Mouse (Mus musculus): ENCODE data around the gene Hexa.
A peak's percentile ranks its signal among the peaks of the same experiment; 100 is the strongest.

Hexa gene

DNA sequence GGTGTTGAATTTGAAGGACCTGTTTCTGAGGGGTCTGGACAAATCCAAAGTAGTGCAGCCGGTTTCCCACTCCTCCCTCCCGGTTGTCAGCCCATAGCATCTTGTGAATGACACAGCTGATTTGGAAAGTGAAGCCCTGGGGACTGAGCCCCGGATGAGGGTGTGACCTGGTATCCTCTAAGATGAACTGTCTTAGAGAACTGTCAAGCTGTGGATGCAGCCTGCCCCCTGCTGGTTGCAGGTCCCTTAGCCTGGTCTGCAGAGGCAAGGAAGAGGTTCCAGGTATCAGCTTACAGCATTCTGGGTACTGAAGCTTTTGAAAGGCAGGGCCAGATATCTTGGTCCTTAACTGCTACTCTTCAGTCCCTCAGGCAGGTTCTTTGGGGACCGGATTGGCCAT is 26.3 kb downstream of the Hexa start:
- peak; percentile 85 to 88 for DNase-seq

DNA sequence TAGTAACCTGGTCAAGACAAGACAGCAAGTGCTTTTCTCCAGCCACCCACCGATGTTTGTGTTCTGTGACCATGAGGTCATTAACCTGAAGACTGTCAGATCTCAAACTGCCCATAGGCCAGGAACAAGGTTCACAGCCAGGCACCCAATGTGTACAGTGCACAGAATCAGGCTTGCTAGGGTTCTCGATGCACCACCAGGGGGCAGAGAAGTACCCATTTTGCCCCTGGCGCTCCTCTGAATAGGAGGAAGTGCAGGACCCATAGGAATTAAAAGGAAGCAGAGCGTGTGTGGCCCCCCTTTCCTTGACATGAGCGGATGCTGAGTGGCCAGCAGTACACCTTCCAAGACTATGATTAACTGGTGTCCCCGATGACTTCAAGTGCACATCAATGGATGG is 27.8 kb downstream of the Hexa start:
- DNase-seq = peak; percentile 74 to 80

DNA sequence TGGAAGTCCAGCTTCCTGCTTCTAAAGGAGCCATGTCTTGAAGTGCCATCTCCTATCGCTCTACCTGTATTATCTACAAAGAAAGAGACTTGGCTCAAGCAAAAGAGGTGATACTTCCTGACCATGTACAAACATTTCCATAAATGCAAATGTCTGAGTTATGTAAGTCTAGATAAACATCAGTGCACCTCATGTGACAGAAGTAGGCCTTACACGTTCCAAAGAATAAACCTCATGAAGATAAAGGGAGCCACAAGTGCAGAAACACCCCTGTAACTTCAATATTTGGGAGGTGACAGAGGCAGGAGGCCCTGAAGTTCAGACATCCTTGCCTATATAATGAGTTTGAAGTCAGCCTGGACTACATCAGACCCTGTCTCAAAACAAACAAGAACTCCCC is 32.5 kb downstream of the Hexa start:
- DNase-seq = no peak

DNA sequence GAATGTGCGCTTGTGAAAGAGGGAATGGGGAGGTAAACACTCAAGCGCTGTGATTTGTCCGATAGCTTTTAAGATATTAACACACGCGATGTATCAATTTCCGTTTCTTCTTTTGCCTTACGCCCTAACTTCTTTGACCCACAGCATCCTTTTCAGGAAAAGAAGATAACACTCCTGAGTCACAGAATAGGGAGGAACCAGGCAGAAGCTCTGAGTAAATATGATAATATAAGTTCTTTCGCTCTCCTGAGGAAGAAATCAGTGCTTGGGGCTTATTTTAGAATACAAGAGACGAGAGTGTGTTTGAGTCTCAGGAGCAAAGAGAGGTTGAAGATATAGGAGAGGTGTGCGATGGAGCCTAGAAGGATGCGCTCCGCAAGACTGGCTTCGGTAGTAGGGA is 38.1 kb downstream of the Hexa start:
- no peak for DNase-seq

DNA sequence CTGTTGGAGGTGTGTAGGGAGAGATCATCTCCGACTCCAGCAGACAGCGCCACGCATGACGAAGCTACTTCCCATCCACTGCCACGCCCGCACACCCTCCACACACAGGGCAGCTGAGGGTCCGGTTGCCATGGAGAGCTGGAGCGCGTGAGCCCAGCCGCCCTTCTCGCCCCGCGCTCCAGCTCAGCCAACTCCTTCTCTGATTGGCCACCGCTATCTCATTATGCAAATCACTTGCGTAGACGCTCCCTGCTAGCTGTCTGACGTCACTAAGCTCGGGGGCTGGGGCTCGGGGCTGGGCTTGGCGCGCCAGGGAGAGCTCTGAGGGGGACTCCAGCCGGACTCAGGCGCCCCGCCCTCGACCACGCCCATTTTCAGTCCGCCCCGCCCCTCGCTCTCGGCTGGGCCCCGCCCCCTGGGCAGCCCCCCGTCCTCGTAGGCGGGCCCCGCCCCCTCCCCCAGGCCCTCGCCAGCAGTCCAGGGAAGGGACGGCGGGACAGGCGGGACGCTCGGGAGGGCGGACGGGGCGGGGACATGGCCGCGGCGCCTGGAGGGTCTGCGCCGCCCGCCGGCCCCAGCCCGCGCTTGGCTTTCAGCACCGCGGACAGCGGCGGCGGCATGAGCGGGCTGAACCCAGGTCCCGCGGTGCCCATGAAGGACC is 38.6 kb downstream of the Hexa start, which contains the start of gene Celf6:
Gene Celf6, plus strand, starts transcription at position 74 of the 661 bp plus-strand sequence.
- DNase-seq = peak; percentile 97

DNA sequence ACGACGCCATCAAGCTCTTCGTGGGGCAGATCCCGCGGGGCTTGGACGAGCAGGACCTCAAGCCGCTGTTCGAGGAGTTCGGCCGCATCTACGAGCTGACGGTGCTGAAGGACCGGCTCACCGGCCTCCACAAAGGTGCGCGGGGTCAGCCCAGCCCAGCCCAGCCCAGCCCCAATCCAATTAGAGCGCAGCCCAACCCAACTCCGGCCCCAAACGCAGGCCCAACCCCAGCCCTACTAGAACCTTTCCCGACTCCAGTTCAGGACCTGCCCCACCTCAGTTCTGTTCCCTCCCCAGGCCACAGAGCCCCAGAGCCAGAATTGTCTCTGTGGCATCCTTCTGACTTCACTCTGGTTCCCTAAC is 39.1 kb downstream of the Hexa start:
- DNase-seq = no peak

DNA sequence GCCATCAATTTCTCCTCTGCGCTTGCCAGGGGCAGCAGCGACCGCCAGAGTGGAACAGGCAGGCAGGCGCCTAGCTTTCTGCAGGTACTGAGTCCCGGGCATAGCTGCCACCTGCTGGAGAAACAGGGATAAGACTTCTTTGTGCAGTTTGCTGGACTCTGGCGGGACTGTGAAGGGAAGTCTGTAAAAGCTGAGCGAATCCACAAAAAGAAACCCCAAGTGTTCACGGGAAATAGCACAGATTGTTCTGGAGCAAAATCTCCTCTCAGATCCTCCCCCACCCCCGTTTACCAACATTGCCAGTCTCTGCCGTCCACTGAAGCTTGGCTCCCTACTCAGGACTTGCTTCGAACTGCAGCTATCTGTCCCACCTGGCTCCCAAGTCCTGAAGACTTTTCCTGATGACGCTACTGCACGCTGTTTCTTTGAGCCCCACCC is 45.5 kb downstream of the Hexa start:
- peak; percentile 76 to 85 for DNase-seq

DNA sequence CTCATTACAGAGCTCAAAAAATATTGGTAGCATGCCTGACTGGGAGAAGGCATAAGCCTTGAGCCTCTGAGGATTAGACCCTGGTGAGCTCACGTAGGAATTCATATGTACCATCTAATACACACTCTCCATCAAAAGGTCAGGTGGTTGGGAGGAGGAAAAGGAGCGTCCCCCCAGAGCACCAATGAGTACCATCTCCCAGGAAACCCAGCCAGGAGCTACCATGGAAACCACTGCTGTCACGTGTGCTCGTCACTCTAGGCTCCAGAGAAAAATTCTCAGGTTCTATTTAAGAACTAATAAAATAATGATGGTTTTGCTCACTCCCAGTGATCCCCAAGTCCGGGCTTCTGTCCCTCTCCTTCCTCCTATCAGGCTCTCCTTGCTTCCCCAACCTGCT is 48.9 kb downstream of the Hexa start:
- no peak for DNase-seq

DNA sequence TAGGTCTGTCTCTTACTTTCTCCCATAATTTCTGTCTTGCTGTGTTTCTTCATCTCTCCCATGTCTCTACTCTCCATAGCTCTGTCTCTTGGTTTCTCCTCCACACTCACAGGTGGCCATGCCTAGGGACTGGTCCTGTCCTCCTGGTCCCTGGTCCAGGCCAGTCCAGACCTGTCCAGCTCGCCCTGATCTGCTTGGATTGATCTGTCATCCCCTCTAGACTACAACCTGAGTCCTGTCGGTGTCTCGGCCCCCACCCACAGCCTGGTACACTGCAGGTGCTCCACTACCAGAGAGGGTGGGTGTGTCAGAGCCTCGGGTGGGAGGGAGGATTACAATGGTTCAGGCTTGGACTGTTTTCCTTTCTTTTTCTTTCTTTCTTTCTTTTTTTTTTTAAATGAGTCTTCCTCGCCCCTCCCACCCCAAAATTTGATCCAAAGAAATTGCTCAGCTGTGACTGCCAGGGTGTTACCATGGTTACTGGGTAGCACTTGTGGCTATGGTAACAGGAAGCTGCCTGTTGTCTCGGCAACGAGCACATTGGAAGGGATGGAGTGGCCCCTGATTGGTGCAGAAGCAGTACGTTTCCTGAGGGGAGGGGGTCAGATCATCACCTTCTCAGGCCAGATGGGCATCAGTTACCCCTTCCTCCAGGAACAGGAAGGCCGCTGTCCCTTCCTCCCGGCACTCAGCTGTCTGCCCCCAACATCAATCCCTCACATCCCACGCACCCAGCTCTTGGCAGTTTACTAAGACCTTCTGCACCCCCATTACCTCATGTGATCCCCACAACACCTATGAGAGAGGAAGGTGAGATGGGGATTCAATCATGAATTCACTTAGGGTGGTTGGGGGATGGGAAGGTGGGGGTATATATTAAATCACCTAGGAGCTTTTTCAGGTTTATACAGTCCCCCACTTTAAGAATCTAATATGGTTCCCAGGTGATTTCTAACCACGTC is 49.7 kb downstream of the Hexa start:
- DNase-seq = peak in 1 of 2 experiments; percentile 9

DNA sequence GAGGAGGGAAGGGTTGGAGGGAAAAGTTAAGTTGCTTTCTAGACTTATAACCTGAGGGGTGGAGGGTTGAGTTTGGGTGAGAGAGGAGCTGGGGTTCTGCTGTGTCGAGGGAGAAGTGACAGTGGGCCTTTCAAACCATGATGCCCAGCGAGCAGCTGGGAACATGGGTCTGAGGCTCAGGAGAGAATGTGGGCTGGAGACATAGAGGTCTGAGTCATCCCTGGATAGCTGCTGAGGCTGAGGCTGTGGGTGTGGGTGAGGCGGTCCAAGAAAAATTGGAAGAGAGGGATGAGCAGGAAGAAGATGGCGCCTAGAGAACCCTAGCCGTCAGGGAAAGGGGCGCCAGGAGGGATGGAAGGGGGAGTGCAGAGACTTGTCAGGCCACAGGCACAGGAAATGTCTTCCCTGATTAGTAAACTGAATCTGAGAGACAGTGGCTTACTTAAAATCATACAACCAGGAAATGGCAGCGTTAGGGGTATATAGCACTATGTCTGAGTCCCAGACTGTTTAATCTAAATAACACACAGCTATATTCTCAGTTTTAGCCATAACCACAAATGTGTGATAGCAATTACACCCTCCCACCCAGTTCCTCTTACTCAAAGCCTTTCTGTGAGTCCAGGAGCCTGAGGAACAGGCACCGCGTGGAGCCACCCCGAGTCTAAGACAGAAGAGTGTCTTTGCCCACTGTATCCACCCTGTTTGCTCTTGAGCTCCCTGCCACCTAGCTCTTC is 50.5 kb downstream of the Hexa start:
- no peak for DNase-seq

DNA sequence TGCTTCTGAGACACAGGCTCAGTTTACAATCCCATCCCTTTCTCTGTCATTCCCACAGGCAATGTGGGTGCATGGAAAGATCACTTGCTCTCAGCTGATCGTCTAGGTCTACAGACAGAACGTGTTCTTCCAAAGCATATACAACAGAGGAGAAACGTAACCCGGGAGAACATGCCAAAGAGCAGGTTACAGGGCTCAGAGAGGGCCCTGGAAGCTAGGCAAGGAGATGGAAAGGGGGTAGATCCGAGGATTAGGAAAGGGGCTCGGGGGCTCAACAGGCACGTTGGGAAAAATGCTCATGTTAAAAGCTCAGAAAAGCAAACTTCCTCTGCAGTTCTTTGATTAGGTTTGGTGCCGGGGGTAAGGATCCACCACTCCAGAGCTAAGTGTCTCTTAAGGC is 62.3 kb downstream of the Hexa start:
- DNase-seq = no peak

DNA sequence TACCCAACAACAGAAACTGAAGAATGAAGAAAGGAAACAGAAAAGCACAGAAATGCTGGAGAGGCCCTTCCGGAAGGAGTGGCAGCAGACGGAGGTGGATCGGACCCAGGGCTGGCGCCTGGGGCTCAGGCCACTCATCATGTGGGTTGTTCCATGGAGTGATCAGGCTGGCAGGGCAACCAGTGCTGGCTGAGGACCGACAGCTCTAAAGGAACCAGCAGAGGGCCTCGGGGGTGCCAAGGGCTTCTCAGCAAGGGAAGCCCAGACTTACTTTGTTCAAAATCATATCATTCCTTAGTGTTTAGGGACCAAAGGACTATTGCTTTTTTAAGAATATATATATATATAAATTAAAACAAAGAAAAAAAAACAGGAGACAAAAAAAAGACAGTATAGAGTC is 66.6 kb downstream of the Hexa start:
- peak in 1 of 2 experiments; percentile 8 for DNase-seq

DNA sequence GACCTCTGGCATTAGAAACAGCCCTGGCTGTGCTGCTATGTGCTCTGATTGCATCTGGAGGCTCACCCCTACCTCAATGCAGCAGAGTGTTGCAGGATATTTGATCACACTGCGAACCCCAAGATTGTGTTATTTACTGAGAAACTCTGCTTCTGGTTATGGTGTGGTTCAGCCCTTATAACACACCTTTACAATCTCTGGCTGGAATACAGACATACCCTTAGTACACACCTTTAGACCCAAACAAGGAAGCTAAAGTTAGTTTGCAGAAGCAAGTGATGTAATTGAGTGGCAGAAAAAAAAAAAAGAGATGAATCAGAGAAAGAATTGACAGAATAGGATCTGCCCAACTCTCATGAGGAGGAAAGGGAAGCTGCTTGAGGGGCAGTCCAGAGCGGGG is 71.6 kb downstream of the Hexa start:
- no peak for DNase-seq
